8 mouse cellular contexts compared by ENCODE assay signal in genomic region chr3:146149156-146150057, GRCm38 (mm10). TPM values are rescaled to one million over a fixed set of nuclear protein-coding genes. Genes with fewer than 3 reads are reported as not detected.
A peak's percentile ranks its signal among the peaks of the same experiment; 100 is the strongest.
DNase-seq lines count a peak whose midpoint lies in the region; ATAC-seq and TF ChIP-seq lines count a peak whose summit lies in the region.

Gene Mcoln2, plus strand, starts transcription at chr3:146149833.

- H3K4me1 ChIP-seq in cerebellum, adult 2 months (ENCODE audit: control insufficient read depth, insufficient read depth, low read length), result peaks cover 7% of the 10 kb centered on the region
- no peaks in the 10 kb centered on the region; the same call in 1 of the 2 replicates for H3K4me1 ChIP-seq in bone marrow, adult 2 months (ENCODE audit: control insufficient read depth, insufficient read depth, low read length)
- H3K4me1 ChIP-seq in limb, embryonic 15.5 days, result peaks cover 13% of the 10 kb centered on the region
- peaks cover 3% of the 10 kb centered on the region; the same call in 1 of the 2 replicates for H3K4me1 ChIP-seq in midbrain, postnatal 0 days (ENCODE audit: insufficient read depth, low read length)

- no peaks in the 10 kb centered on the region; the same call in 1 of the 2 replicates for H3K27me3 ChIP-seq in cerebellum, adult 2 months (ENCODE audit: control insufficient read depth, insufficient read depth, low read length)
- no peaks in the 10 kb centered on the region for H3K27me3 ChIP-seq in limb, embryonic 15.5 days
- peaks cover 13% of the 10 kb centered on the region; the same call in 1 of the 2 replicates for H3K27me3 ChIP-seq in midbrain, postnatal 0 days (ENCODE audit: insufficient read depth, low read length)

- 13% methylated on average over 34 of the region's 34 CpGs for WGBS in cerebellum, adult 2 months
- 11% methylated on average over 34 of the region's 34 CpGs for WGBS in bone marrow, adult 2 months
- WGBS in limb, embryonic 15.5 days, result 12% methylated on average over 34 of the region's 34 CpGs
- WGBS in midbrain, postnatal 0 days, result 11% methylated on average over 34 of the region's 34 CpGs

- H3K36me3 ChIP-seq in limb, embryonic 15.5 days, result no peaks in the 10 kb centered on the region
- H3K36me3 ChIP-seq in midbrain, postnatal 0 days (ENCODE audit: insufficient read depth, low read length), result no peaks in the 10 kb centered on the region

- H3K27ac ChIP-seq in cerebellum, adult 2 months (ENCODE audit: insufficient read depth, low read length), result no peak within 1 kb of the TSS
- peak within 1 kb of the TSS; percentile 67 for H3K27ac ChIP-seq in bone marrow, adult 2 months (ENCODE audit: control insufficient read depth, insufficient read depth, low read depth, low read length, poor library complexity)
- peak within 1 kb of the TSS; percentile 24; the same call in 1 of the 2 replicates for H3K27ac ChIP-seq in limb, embryonic 15.5 days
- no peak within 1 kb of the TSS for H3K27ac ChIP-seq in midbrain, postnatal 0 days (ENCODE audit: low read depth, low read length)

- intact Hi-C loops in heart, postnatal 10 days (cut with DNase I), result loop anchor here (1.0 kb wide), 1 partner anchor 40 kb away; no protein-coding TSS in a partner anchor
- intact Hi-C loops in left cerebral cortex, postnatal 25 days (cut with DNase I), result no loop called here

- no peak for TF ChIP-seq CTCF in cerebellum, adult 2 months (IDR thresholded peaks at IDR 0.05; ENCODE audit: borderline replicate concordance, insufficient read depth, low read depth, low read length)
- no peak for TF ChIP-seq CTCF in bone marrow, adult 2 months (IDR thresholded peaks at IDR 0.05; ENCODE audit: control insufficient read depth, insufficient read depth, low read length)
- TF ChIP-seq CTCF in midbrain, postnatal 0 days (IDR thresholded peaks at IDR 0.05), result no peak

- DNase-seq in cerebellum, adult 2 months, result no peak
- DNase-seq in cerebellum, adult 9-10 months, result no peak
- DNase-seq in heart, postnatal 10 days, result peak; percentile 6 to 10
- DNase-seq in midbrain, postnatal 0 days (ENCODE audit: low spot score), result no peak
- DNase-seq in left cerebral cortex, postnatal 25 days (ENCODE audit: low spot score in 2 of 2), result no peak
- no peak for DNase-seq in layer of hippocampus, adult 9-11 months

- no peaks in the 10 kb centered on the region for H3K9me3 ChIP-seq in limb, embryonic 15.5 days
- no peaks in the 10 kb centered on the region for H3K9me3 ChIP-seq in midbrain, postnatal 0 days (ENCODE audit: low read length)

- peak within 1 kb of the TSS; percentile 94 for H3K4me2 ChIP-seq in limb, embryonic 15.5 days
- H3K4me2 ChIP-seq in midbrain, postnatal 0 days (ENCODE audit: low read depth, low read length, poor library complexity, severe bottlenecking), result peak within 1 kb of the TSS; percentile 77

- peak within 1 kb of the TSS; percentile 28 for H3K4me3 ChIP-seq in cerebellum, adult 2 months (replicated peaks; ENCODE audit: insufficient read depth, low read depth, low read length)
- H3K4me3 ChIP-seq in bone marrow, adult 2 months (replicated peaks; ENCODE audit: control insufficient read depth, low read depth, low read length), result peak within 1 kb of the TSS; percentile 61
- peak within 1 kb of the TSS; percentile 44 for H3K4me3 ChIP-seq in limb, embryonic 15.5 days
- peak within 1 kb of the TSS; percentile 31 for H3K4me3 ChIP-seq in midbrain, postnatal 0 days (ENCODE audit: low read depth, low read length)

- peak; percentile 25; the same call in 1 of the 2 replicates for ATAC-seq in limb, embryonic 15.5 days (ENCODE audit: insufficient number of reproducible peaks, low FRiP score, low TSS enrichment, low read depth)
- ATAC-seq in midbrain, postnatal 0 days (ENCODE audit: low FRiP score), result 0 out of 2 replicates have a peak, but pooled peaks have one; percentile 5

- no peak for TF ChIP-seq POLR2A in cerebellum, adult 2 months (IDR thresholded peaks at IDR 0.05; ENCODE audit: borderline replicate concordance, insufficient read depth, low read length)
- TF ChIP-seq POLR2A in bone marrow, adult 2 months (IDR thresholded peaks at IDR 0.05; ENCODE audit: borderline replicate concordance, control insufficient read depth, low read depth, low read length), result 0 out of 2 replicates have a peak, but pooled peaks have one; percentile 33

- H3K9ac ChIP-seq in limb, embryonic 15.5 days, result peak within 1 kb of the TSS; percentile 43
- H3K9ac ChIP-seq in midbrain, postnatal 0 days (replicated peaks; ENCODE audit: low read length, poor library complexity, severe bottlenecking), result no peak within 1 kb of the TSS

RNA-seq across cellular contexts. Expression of gene Mcoln2, which starts in this region (rescaled TPM):
- 0.07 TPM in 1 of 2 replicates, not detected in the other for polyA plus RNA-seq in cerebellum, adult 2 months (2012; rRNA removed)
- 3.6 and 4.0 TPM in 2 replicates for polyA plus RNA-seq in bone marrow, adult 2 months (2011; ENCODE audit: insufficient read depth, insufficient read length, low replicate concordance, missing spikeins)
- under 1 TPM; 0.29 to 0.72 TPM for total RNA-seq in heart, postnatal 10 days (2021)
- polyA plus RNA-seq in limb, embryonic 15.5 days (2015; fragmentation: Nextera tagmentation; extraction: Ambion mirVana), result 2.0 and 2.3 TPM in 2 replicates
- 0.16 TPM in 1 of 2 replicates, not detected in the other for total RNA-seq in midbrain, postnatal 0 days (2014; rRNA removed)
- 0.09 and 0.43 TPM in 2 replicates for polyA plus RNA-seq in midbrain, postnatal 0 days (2015; fragmentation: Nextera tagmentation; extraction: Ambion mirVana)
- not detected for total RNA-seq in left cerebral cortex, postnatal 25 days (2021)

Comparison
In these comparisons a context has a peak if more than half of its experiments do, and no peak if none do; other contexts are left out.
1. Peak in DNase-seq in heart, postnatal 10 days; RNA of the gene not detected or under 1 TPM.
2. Peak in ATAC-seq, H3K4me3 ChIP-seq and H3K4me2 ChIP-seq in midbrain, postnatal 0 days; RNA of the gene not detected or under 1 TPM.
3. H3K27ac ChIP-seq: peak in bone marrow, adult 2 months (single experiment) and limb, embryonic 15.5 days (single experiment); none in cerebellum, adult 2 months (single experiment) and midbrain, postnatal 0 days (single experiment).
4. Peak in every context shown above with its lines, with median percentiles within 50 percentile points of each other: H3K4me3 ChIP-seq.